Mouse (Mus musculus) small intestine, adult 2 months (tissue): ENCODE measurements around the gene Tcf7.

Source experiments
- CTCF ChIP-seq: fragments of 200-500 bp; IDR thresholded peaks from 2 replicates; pipeline ENCODE4 v1.5.1; 2012; ENCODE audit warnings: low read depth, mild to moderate bottlenecking, control low read depth, inconsistent platforms, low read length, moderate library complexity, mixed read lengths; ENCODE audit not compliant: insufficient replicate concordance, insufficient read length; ENCODE audit errors: extremely low read depth
- POLR2A ChIP-seq: fragments of 200-500 bp; IDR thresholded peaks from 2 replicates; pipeline ENCODE4 v1.6.1; 2012; ENCODE audit warnings: low read depth, mild to moderate bottlenecking, control low read depth, inconsistent platforms, low read length, moderate library complexity

DNA sequence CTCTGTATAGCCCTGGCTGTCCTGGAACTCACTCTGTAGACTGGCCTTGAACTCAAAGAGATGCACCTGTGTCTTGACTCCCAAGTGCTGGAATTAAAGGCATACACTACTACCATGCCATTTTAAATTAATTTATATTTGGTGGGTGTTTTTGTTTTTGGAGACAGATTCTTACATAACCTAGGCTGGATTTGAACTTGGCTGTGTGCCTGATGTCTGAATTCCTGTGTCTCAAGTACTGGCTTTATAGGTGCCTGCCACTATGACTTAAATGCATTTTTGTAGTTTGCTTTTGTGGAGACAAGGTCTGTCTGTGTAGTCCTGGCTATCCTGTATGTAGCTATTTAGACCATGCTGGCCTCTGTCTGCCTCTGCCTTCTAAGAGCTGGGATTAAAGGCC, 48.3 kb downstream of the Tcf7 start:
- TF ChIP-seq CTCF (no peak), POLR2A (no peak)
